Mouse (Mus musculus) myocyte (in vitro differentiated cells): ENCODE data around the gene Olfr1161.

Source experiments
- CEBPB ChIP-seq: IDR thresholded peaks from 2 replicates; pipeline ENCODE4 v1.6.1; 2011; ENCODE audit warnings: mild to moderate bottlenecking, moderate library complexity; ENCODE audit not compliant: poor library complexity, insufficient read depth, severe bottlenecking
- E2F4 ChIP-seq: IDR thresholded peaks from one replicate; pipeline ENCODE4 v1.6.1; 2011; ENCODE audit warnings: mild to moderate bottlenecking, control low read depth, moderate library complexity; ENCODE audit not compliant: insufficient read depth
- MAX ChIP-seq: IDR thresholded peaks from one replicate; pipeline ENCODE4 v1.6.1; 2011; ENCODE audit warnings: low read depth, mild to moderate bottlenecking, control low read depth
- MYOD1 ChIP-seq, 3 experiments: IDR thresholded peaks; one replicate each; pipeline ENCODE4 v1.6.1; 2011; ENCODE audit warnings: control low read depth in 2 of 3, low read depth in 2 of 3, mild to moderate bottlenecking in 2 of 3, moderate library complexity in 1 of 3; ENCODE audit not compliant: insufficient read length in 2 of 3, control insufficient read depth in 1 of 3
- MYOG ChIP-seq, 3 experiments: IDR thresholded peaks; one replicate each; pipeline ENCODE4 v1.6.1; 2011; ENCODE audit warnings: control low read depth in 2 of 3, low read depth in 2 of 3, mild to moderate bottlenecking in 2 of 3; ENCODE audit not compliant: insufficient read length in 2 of 3, control insufficient read depth in 1 of 3, insufficient read depth in 1 of 3
- POLR2A ChIP-seq: IDR thresholded peaks from one replicate; pipeline ENCODE4 v1.6.1; 2011; ENCODE audit warnings: low read depth, mild to moderate bottlenecking, control low read depth, moderate library complexity; ENCODE audit not compliant: insufficient read length
- POLR2AphosphoS2 ChIP-seq: IDR thresholded peaks from one replicate; pipeline ENCODE4 v1.6.1; 2011; ENCODE audit warnings: low read depth, control low read depth; ENCODE audit not compliant: insufficient read length
- REST ChIP-seq: IDR thresholded peaks from one replicate; pipeline ENCODE4 v1.6.1; 2011; ENCODE audit warnings: mild to moderate bottlenecking, control low read depth, moderate library complexity; ENCODE audit not compliant: insufficient read depth, insufficient read length
- SRF ChIP-seq: IDR thresholded peaks from one replicate; pipeline ENCODE4 v1.6.1; 2011; ENCODE audit warnings: low read depth; ENCODE audit not compliant: control insufficient read depth, insufficient read length
- USF1 ChIP-seq: IDR thresholded peaks from one replicate; pipeline ENCODE4 v1.6.1; 2011; ENCODE audit warnings: low read depth, mild to moderate bottlenecking, control low read depth, moderate library complexity

GRCm38 (mm10) chr2:87974563-87974962 lies 48.0 kb upstream of the Olfr1161 start, which contains the start of gene Olfr74:
- TF ChIP-seq MYOG (IDR thresholded peaks at IDR 0.05; ENCODE audit: control insufficient read depth in 1 of 3, insufficient read depth in 1 of 3, insufficient read length in 2 of 3, low read depth in 2 of 3) (no peak), POLR2A (no peak), MAX (no peak), SRF (no peak), USF1 (no peak), CEBPB (no peak), MYOD1 (IDR thresholded peaks at IDR 0.05; ENCODE audit: control insufficient read depth in 1 of 3, insufficient read length in 2 of 3, low read depth in 2 of 3) (no peak), POLR2AphosphoS2 (no peak), REST (no peak), E2F4 (no peak)
